Mouse (Mus musculus) ES-Bruce4 (cell line): ENCODE measurements at regions not wholly inside any gene's neighbourhood (a gene's known extent, or its start where the extent isn't known, plus 50 kb on each side); places are given as distances from the start of the nearest gene placed in this dataset.

Experiments used
- CTCF ChIP-seq: IDR thresholded peaks from one replicate; pipeline ENCODE4 v1.8.1; 2011; ENCODE audit warnings: low read depth, low read length
- POLR2A ChIP-seq: IDR thresholded peaks from one replicate; pipeline ENCODE4 v1.8.1; 2011; ENCODE audit warnings: low read length; ENCODE audit not compliant: insufficient read depth

DNA sequence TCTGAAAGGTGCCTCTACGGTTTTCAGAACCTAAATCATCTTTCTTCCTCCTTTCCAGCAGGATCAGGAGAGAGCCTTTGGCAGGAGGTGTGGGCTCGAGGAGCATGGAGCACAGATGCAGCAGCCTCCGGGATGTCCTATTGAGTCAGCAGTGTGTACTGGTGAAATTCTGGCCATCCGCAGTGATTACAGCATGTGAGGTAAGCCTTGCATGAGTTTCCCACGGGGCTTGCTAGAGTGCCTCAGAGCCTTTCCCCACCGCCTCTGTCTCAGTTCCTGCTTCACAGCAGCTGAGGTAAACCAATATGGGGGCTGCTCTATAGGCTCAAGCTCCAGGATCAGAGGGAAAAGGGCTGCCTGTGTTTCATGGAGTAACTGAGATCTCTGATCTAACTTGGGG is 143.6 kb upstream of the Cdh13 start:
- no peak for TF ChIP-seq CTCF
- no peak for TF ChIP-seq POLR2A
